Mouse (Mus musculus) ES-Bruce4 (cell line): Measurements from ENCODE around the gene Bcat2.

Source experiments
- EP300 ChIP-seq: IDR thresholded peaks from 2 replicates; pipeline ENCODE4 v1.6.1; 2011; ENCODE audit warnings: low read depth, low read length; ENCODE audit not compliant: insufficient read depth
- POLR2A ChIP-seq: IDR thresholded peaks from one replicate; pipeline ENCODE4 v1.8.1; 2011; ENCODE audit warnings: low read length; ENCODE audit not compliant: insufficient read depth

- TF ChIP-seq POLR2A: no peak
- no peak for TF ChIP-seq EP300
Observed at GRCm38 (mm10) chr7:45553519-45553918, 16.4 kb upstream of the Bcat2 start.
